Comparison of ENCODE assay signal across 8 mouse cellular contexts in the genomic region with DNA sequence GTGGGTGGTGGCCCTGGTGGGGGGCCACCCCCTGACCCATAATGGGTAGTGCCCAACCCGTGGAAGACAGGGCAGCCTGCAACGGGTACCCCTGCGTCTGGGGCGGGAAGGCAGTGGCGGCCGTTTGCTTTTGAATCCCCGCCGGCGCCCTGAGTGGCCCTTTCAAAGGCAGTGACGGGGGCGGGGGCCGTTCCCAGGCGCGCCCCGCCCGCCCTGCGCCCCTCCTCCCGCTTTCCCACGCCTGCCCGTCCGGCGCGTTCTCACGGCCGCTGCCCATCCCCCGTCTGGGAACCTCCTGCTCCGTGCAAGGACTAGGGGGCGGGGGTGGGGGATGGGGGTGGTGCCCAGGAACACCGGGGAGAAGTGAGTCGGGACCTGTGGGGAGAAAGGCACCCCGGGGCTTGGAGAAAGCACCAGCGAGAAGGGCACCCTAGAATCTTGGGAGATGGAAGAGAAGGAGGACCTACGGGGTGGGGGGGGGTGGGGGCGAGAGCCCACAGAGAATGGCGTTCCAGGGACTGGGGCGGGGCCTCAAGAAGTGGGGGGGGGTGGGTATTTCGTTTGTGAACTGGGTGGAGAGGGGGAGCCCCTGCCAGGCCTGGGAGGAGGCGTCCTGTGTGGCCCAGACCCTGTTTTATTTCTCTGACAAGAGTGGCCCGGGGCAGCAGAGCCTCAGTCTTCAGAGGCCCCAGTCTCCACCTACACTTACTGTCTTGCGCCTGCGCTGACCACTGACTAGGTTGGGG. TPM values are rescaled to one million over a fixed set of nuclear protein-coding genes. Genes with fewer than 3 reads are reported as not detected.
DNase-seq lines count a peak whose midpoint lies in the region; ATAC-seq and TF ChIP-seq lines count a peak whose summit lies in the region.

No protein-coding gene starts in this region.

- no peaks in the 10 kb centered on the region for H3K36me3 ChIP-seq in forebrain, embryonic 14.5 days (ENCODE audit: control insufficient read depth, insufficient read depth, low read length)
- H3K36me3 ChIP-seq in hindbrain, postnatal 0 days (ENCODE audit: insufficient read depth, low read length), result no peaks in the 10 kb centered on the region
- no peaks in the 10 kb centered on the region for H3K36me3 ChIP-seq in liver, embryonic 15.5 days (replicated peaks)
- H3K36me3 ChIP-seq in neural tube, embryonic 11.5 days (ENCODE audit: control insufficient read depth, insufficient read depth, low read length), result no peaks in the 10 kb centered on the region

- WGBS in forebrain, embryonic 14.5 days, result 1% methylated on average over 40 of the region's 41 CpGs
- WGBS in hindbrain, postnatal 0 days, result under 1% methylated on average over 28 of the region's 41 CpGs
- 3% methylated on average over 41 of the region's 41 CpGs for WGBS in liver, embryonic 15.5 days (ENCODE audit: insufficient replicate concordance)
- WGBS in neural tube, embryonic 11.5 days, result under 1% methylated on average over 36 of the region's 41 CpGs

- no peaks in the 10 kb centered on the region for H3K27me3 ChIP-seq in forebrain, embryonic 14.5 days (replicated peaks; ENCODE audit: control insufficient read depth, insufficient read depth, low read length)
- H3K27me3 ChIP-seq in hindbrain, postnatal 0 days (ENCODE audit: insufficient read depth, low read length), result no peaks in the 10 kb centered on the region
- H3K27me3 ChIP-seq in liver, embryonic 15.5 days, result peaks cover 13% of the 10 kb centered on the region; the same call in 1 of the 2 replicates
- no peaks in the 10 kb centered on the region for H3K27me3 ChIP-seq in neural tube, embryonic 11.5 days (ENCODE audit: control insufficient read depth, insufficient read depth, low read length)

- no peak for TF ChIP-seq CTCF in hindbrain, postnatal 0 days (IDR thresholded peaks at IDR 0.05; ENCODE audit: low read depth)

- H3K4me2 ChIP-seq in forebrain, embryonic 14.5 days (ENCODE audit: low read length), result peak overlapping the region; percentile 91
- peak overlapping the region; percentile 78 for H3K4me2 ChIP-seq in hindbrain, postnatal 0 days (ENCODE audit: low read depth, low read length)
- peak overlapping the region; percentile 84 for H3K4me2 ChIP-seq in liver, embryonic 15.5 days
- peak overlapping the region; percentile 71 for H3K4me2 ChIP-seq in neural tube, embryonic 11.5 days (ENCODE audit: low read depth)

- peak overlapping the region; percentile 83 for H3K27ac ChIP-seq in forebrain, embryonic 14.5 days (ENCODE audit: low read depth, low read length)
- H3K27ac ChIP-seq in hindbrain, postnatal 0 days, result peak overlapping the region; percentile 65
- peak overlapping the region; percentile 53 for H3K27ac ChIP-seq in liver, embryonic 15.5 days (replicated peaks)
- peak overlapping the region; percentile 71 for H3K27ac ChIP-seq in neural tube, embryonic 11.5 days (ENCODE audit: low read depth, low read length)

- H3K9ac ChIP-seq in forebrain, embryonic 14.5 days (ENCODE audit: low read length), result peak overlapping the region; percentile 72
- peak overlapping the region; percentile 64 for H3K9ac ChIP-seq in hindbrain, postnatal 0 days (replicated peaks; ENCODE audit: low read length)
- H3K9ac ChIP-seq in liver, embryonic 15.5 days, result peak overlapping the region; percentile 52; the same call in 1 of the 2 replicates
- H3K9ac ChIP-seq in neural tube, embryonic 11.5 days (ENCODE audit: low read length), result peak overlapping the region; percentile 59

- peak; percentile 80 for ATAC-seq in forebrain, embryonic 14.5 days
- peak; percentile 81 for ATAC-seq in hindbrain, postnatal 0 days
- ATAC-seq in liver, embryonic 15.5 days (ENCODE audit: insufficient read depth), result peak; percentile 52
- peak; percentile 83 for ATAC-seq in neural tube, embryonic 11.5 days (ENCODE audit: insufficient read depth, low FRiP score, low TSS enrichment)

- H3K4me3 ChIP-seq in forebrain, embryonic 14.5 days (ENCODE audit: low read depth, low read length), result peak overlapping the region; percentile 44
- peak overlapping the region; percentile 44 for H3K4me3 ChIP-seq in hindbrain, postnatal 0 days (ENCODE audit: low read length)
- H3K4me3 ChIP-seq in liver, embryonic 15.5 days (replicated peaks), result peak overlapping the region; percentile 56
- H3K4me3 ChIP-seq in neural tube, embryonic 11.5 days (ENCODE audit: low read depth, low read length), result peak overlapping the region; percentile 36

- peak; percentile 60 to 79 for DNase-seq in adrenal gland, adult (ENCODE audit: inconsistent age in 2 of 2, low spot score in 1 of 2)
- no peak for DNase-seq in adrenal gland, adult 8-10 months
- peak; percentile 54 for DNase-seq in ZHBTc4 (ENCODE audit: low read depth, low spot score)
- DNase-seq in forebrain, embryonic 14.5 days (ENCODE audit: low spot score), result peak; percentile 83
- peak; percentile 84 for DNase-seq in hindbrain, postnatal 0 days (ENCODE audit: low spot score)
- DNase-seq in neural tube, embryonic 11.5 days (ENCODE audit: low spot score), result peak; percentile 90
- DNase-seq in thymus, postnatal 36 days, result peak; percentile 42 to 58

- H3K4me1 ChIP-seq in forebrain, embryonic 14.5 days (ENCODE audit: control insufficient read depth, insufficient read depth, low read length), result peaks cover 33% of the 10 kb centered on the region
- H3K4me1 ChIP-seq in hindbrain, postnatal 0 days (ENCODE audit: insufficient read depth, low read length), result peaks cover 20% of the 10 kb centered on the region
- peaks cover 60% of the 10 kb centered on the region for H3K4me1 ChIP-seq in liver, embryonic 15.5 days (replicated peaks)
- peaks cover 40% of the 10 kb centered on the region for H3K4me1 ChIP-seq in neural tube, embryonic 11.5 days (ENCODE audit: control insufficient read depth, insufficient read depth, low read length)

- no peaks in the 10 kb centered on the region for H3K9me3 ChIP-seq in forebrain, embryonic 14.5 days (replicated peaks; ENCODE audit: control insufficient read depth, low read length)
- no peaks in the 10 kb centered on the region for H3K9me3 ChIP-seq in hindbrain, postnatal 0 days (ENCODE audit: low read length)
- no peaks in the 10 kb centered on the region for H3K9me3 ChIP-seq in liver, embryonic 15.5 days (replicated peaks)
- no peaks in the 10 kb centered on the region for H3K9me3 ChIP-seq in neural tube, embryonic 11.5 days (ENCODE audit: control insufficient read depth, low read length)

RNA-seq across cellular contexts. Expression of gene Nrarp, which starts 12.5 kb away (rescaled TPM):
- total RNA-seq in adrenal gland, adult 8-10 months (2022), result 1 to 10 TPM; 2.4 to 3.5 (median 2.7) TPM
- 18.6 and 22.1 TPM in 2 replicates for polyA plus RNA-seq in forebrain, embryonic 14.5 days (2014; fragmentation: Nextera tagmentation; extraction: Ambion mirVana)
- 50.8 and 58.0 TPM in 2 replicates for total RNA-seq in hindbrain, postnatal 0 days (2014; rRNA removed)
- 14.2 and 14.7 TPM in 2 replicates for polyA plus RNA-seq in hindbrain, postnatal 0 days (2015; fragmentation: Nextera tagmentation; extraction: Ambion mirVana)
- 2.1 and 2.4 TPM in 2 replicates for polyA plus RNA-seq in liver, embryonic 15.5 days (2015; fragmentation: Nextera tagmentation; extraction: Ambion mirVana)
- 53.7 and 57.8 TPM in 2 replicates for polyA plus RNA-seq in neural tube, embryonic 11.5 days (2014; fragmentation: Nextera tagmentation; extraction: Ambion mirVana)

RNA-seq across cellular contexts. Expression of gene Tor4a, which starts 28.6 kb away (rescaled TPM):
- 10 to 100 TPM; 27.4 to 35.0 (median 31.7) TPM for total RNA-seq in adrenal gland, adult 8-10 months (2022)
- polyA plus RNA-seq in forebrain, embryonic 14.5 days (2014; fragmentation: Nextera tagmentation; extraction: Ambion mirVana), result 0.97 and 1.9 TPM in 2 replicates
- 4.0 and 4.7 TPM in 2 replicates for total RNA-seq in hindbrain, postnatal 0 days (2014; rRNA removed)
- 1.2 and 1.9 TPM in 2 replicates for polyA plus RNA-seq in hindbrain, postnatal 0 days (2015; fragmentation: Nextera tagmentation; extraction: Ambion mirVana)
- polyA plus RNA-seq in liver, embryonic 15.5 days (2015; fragmentation: Nextera tagmentation; extraction: Ambion mirVana), result 6.2 and 6.8 TPM in 2 replicates
- polyA plus RNA-seq in neural tube, embryonic 11.5 days (2014; fragmentation: Nextera tagmentation; extraction: Ambion mirVana), result 1.6 and 1.9 TPM in 2 replicates

RNA-seq across cellular contexts. Expression of gene Nelfb, which starts 43.2 kb away (rescaled TPM):
- total RNA-seq in adrenal gland, adult 8-10 months (2022), result 10 to 100 TPM; 59.6 to 74.9 (median 68.6) TPM
- 68.8 and 73.5 TPM in 2 replicates for polyA plus RNA-seq in forebrain, embryonic 14.5 days (2014; fragmentation: Nextera tagmentation; extraction: Ambion mirVana)
- total RNA-seq in hindbrain, postnatal 0 days (2014; rRNA removed), result 90.3 and 117 TPM in 2 replicates
- 82.0 and 82.8 TPM in 2 replicates for polyA plus RNA-seq in hindbrain, postnatal 0 days (2015; fragmentation: Nextera tagmentation; extraction: Ambion mirVana)
- polyA plus RNA-seq in liver, embryonic 15.5 days (2015; fragmentation: Nextera tagmentation; extraction: Ambion mirVana), result 35.9 and 40.6 TPM in 2 replicates
- 94.8 and 99.8 TPM in 2 replicates for polyA plus RNA-seq in neural tube, embryonic 11.5 days (2014; fragmentation: Nextera tagmentation; extraction: Ambion mirVana)

RNA-seq across cellular contexts. Expression of gene Stpg3, which starts 46.3 kb away (rescaled TPM):
- not detected for total RNA-seq in adrenal gland, adult 8-10 months (2022)
- not detected in 2 replicates for polyA plus RNA-seq in forebrain, embryonic 14.5 days (2014; fragmentation: Nextera tagmentation; extraction: Ambion mirVana)
- total RNA-seq in hindbrain, postnatal 0 days (2014; rRNA removed), result not detected in 2 replicates
- polyA plus RNA-seq in hindbrain, postnatal 0 days (2015; fragmentation: Nextera tagmentation; extraction: Ambion mirVana), result not detected in 2 replicates
- polyA plus RNA-seq in liver, embryonic 15.5 days (2015; fragmentation: Nextera tagmentation; extraction: Ambion mirVana), result not detected in 2 replicates
- polyA plus RNA-seq in neural tube, embryonic 11.5 days (2014; fragmentation: Nextera tagmentation; extraction: Ambion mirVana), result not detected in 2 replicates

RNA-seq across cellular contexts. Expression of gene Fam166a, which starts 50.5 kb away (rescaled TPM):
- total RNA-seq in adrenal gland, adult 8-10 months (2022), result under 1 TPM in 1 of 4 experiments, not detected in 3; 0.27 TPM
- polyA plus RNA-seq in forebrain, embryonic 14.5 days (2014; fragmentation: Nextera tagmentation; extraction: Ambion mirVana), result 1.1 TPM in 1 of 2 replicates, not detected in the other
- total RNA-seq in hindbrain, postnatal 0 days (2014; rRNA removed), result not detected in 2 replicates
- 0.42 TPM in 1 of 2 replicates, not detected in the other for polyA plus RNA-seq in hindbrain, postnatal 0 days (2015; fragmentation: Nextera tagmentation; extraction: Ambion mirVana)
- 1.0 TPM in 1 of 2 replicates, not detected in the other for polyA plus RNA-seq in liver, embryonic 15.5 days (2015; fragmentation: Nextera tagmentation; extraction: Ambion mirVana)
- not detected in 2 replicates for polyA plus RNA-seq in neural tube, embryonic 11.5 days (2014; fragmentation: Nextera tagmentation; extraction: Ambion mirVana)
